Mouse (Mus musculus) limb, embryonic 11.5 days (tissue): ENCODE measurements around the gene Cplx1. TPM values are rescaled to one million over a fixed set of nuclear protein-coding genes. Genes with fewer than 3 reads are reported as not detected.
"Not testable (repeated sequence)": the region's sequence is repeated elsewhere in the genome, so short reads cannot be mapped to it uniquely, and the experiment has no call there.

ENCODE experiments used
- ATAC-seq: fragments of 200-750 bp; cut with Nextera tagmentation; 2 replicates; pipeline ENCODE4 v1.8.0; 2017; ENCODE audit warnings: low read depth; ENCODE audit not compliant: insufficient number of reproducible peaks, low FRiP score, low TSS enrichment
- DNase-seq: peaks from one replicate; pipeline ENCODE4 v3.0.0-alpha.2; 2015; ENCODE audit warnings: low spot score
- H3K27ac ChIP-seq: fragments of 300-500 bp; sonication (generic); replicated peaks from 2 replicates; pipeline ENCODE4 v1.5.1; 2014; ENCODE audit warnings: low read depth, mild to moderate bottlenecking, low read length
- H3K27me3 ChIP-seq: fragments of 300-500 bp; sonication (generic); 2 replicates; pipeline ENCODE4 v1.6.1; 2014; ENCODE audit warnings: mild to moderate bottlenecking, low read length, mixed read lengths; ENCODE audit not compliant: control insufficient read depth, insufficient read depth
- H3K36me3 ChIP-seq: fragments of 300-500 bp; sonication (generic); 2 replicates; pipeline ENCODE4 v1.6.1; 2014; ENCODE audit warnings: mild to moderate bottlenecking, low read length, moderate library complexity, mixed read lengths; ENCODE audit not compliant: control insufficient read depth, insufficient read depth
- H3K4me1 ChIP-seq: fragments of 300-500 bp; sonication (generic); 2 replicates; pipeline ENCODE4 v1.6.1; 2014; ENCODE audit warnings: low read length, mixed read lengths; ENCODE audit not compliant: control insufficient read depth, insufficient read depth
- H3K4me2 ChIP-seq: fragments of 300-500 bp; sonication (generic); 2 replicates; pipeline ENCODE4 v1.6.1; 2014; ENCODE audit warnings: low read depth, mild to moderate bottlenecking, moderate library complexity; ENCODE audit not compliant: severe bottlenecking
- H3K4me3 ChIP-seq: fragments of 300-500 bp; sonication (generic); 2 replicates; pipeline ENCODE4 v1.5.1; 2014; ENCODE audit warnings: low read depth, low read length
- H3K9ac ChIP-seq: fragments of 300-500 bp; sonication (generic); 2 replicates; pipeline ENCODE4 v1.6.1; 2014; ENCODE audit warnings: mild to moderate bottlenecking, low read length
- H3K9me3 ChIP-seq: fragments of 300-500 bp; sonication (generic); 2 replicates; pipeline ENCODE4 v1.6.1; 2016; ENCODE audit warnings: low read length; ENCODE audit not compliant: control insufficient read depth
- WGBS: fragments of 180-500 bp; shearing (Covaris S2); extraction: QIAGEN DNeasy Blood & Tissue Kit; methylation state at CpG from one replicate; pipeline ENCODE4 v1.1.7; 2014; 5-methylcytosine and 5-hydroxymethylcytosine counted together
- polyA plus RNA-seq: library from polyadenylated mRNA; unstranded; fragments of >200 nt; fragmentation: Nextera tagmentation; extraction: Ambion mirVana; gene quantifications from 2 replicates; pipeline ENCODE4 v1.2.1, GENCODE M21; 2014

The Cplx1 gene
- polyA plus RNA-seq, 1 experiment from 2014 or later: 0.17 TPM

GRCm38 (mm10) chr5:108502286-108502685, 47.5 kb downstream of the Cplx1 start:
- H3K36me3 ChIP-seq: peaks cover 28% of the 10 kb centered on the region
- no peaks in the 10 kb centered on the region for H3K27me3 ChIP-seq
- H3K4me1 ChIP-seq: no peaks in the 10 kb centered on the region
- DNase-seq (no peak), ATAC-seq (no peak)
- no peak overlapping the region for H3K4me2 ChIP-seq
- 93% methylated on average over 18 of the region's 18 CpGs for WGBS
- H3K4me3 ChIP-seq: no peak overlapping the region
- no peaks in the 10 kb centered on the region for H3K9me3 ChIP-seq
- H3K9ac ChIP-seq: no peak overlapping the region
- H3K27ac ChIP-seq: no peak overlapping the region

GRCm38 (mm10) chr5:108501573-108501972, 48.3 kb downstream of the Cplx1 start:
- Histone ChIP-seq H3K4me1 (no peaks in the 10 kb centered on the region), H3K27ac (no peak overlapping the region), H3K4me3 (no peak overlapping the region), H3K9ac (no peak overlapping the region), H3K27me3 (no peaks in the 10 kb centered on the region), H3K36me3 (peaks cover 28% of the 10 kb centered on the region), H3K4me2 (no peak overlapping the region), H3K9me3 (no peaks in the 10 kb centered on the region)
- no peak for ATAC-seq
- WGBS: 94% methylated on average over 1 of the region's 1 CpGs
- DNase-seq: no peak

GRCm38 (mm10) chr5:108486148-108486547, 63.7 kb downstream of the Cplx1 start:
- peaks cover 20% of the 10 kb centered on the region; the same call in 1 of the 2 replicates for H3K36me3 ChIP-seq
- not testable (repeated sequence) for H3K4me3 ChIP-seq, H3K27me3 ChIP-seq, H3K9ac ChIP-seq, H3K27ac ChIP-seq, H3K4me2 ChIP-seq, H3K9me3 ChIP-seq, DNase-seq, ATAC-seq, H3K4me1 ChIP-seq
- WGBS: 91% methylated on average over 5 of the region's 5 CpGs

- DNase-seq: peak; percentile 49
- 94% methylated on average over 2 of the region's 2 CpGs for WGBS
- H3K27ac ChIP-seq: no peak overlapping the region
These were observed 64.6 kb downstream of the Cplx1 start for GRCm38 (mm10) chr5:108485239-108485638.

GRCm38 (mm10) chr5:108483006-108483405, 66.8 kb downstream of the Cplx1 start:
- H3K27me3 ChIP-seq: no peaks in the 10 kb centered on the region
- H3K4me3 ChIP-seq: no peak overlapping the region
- DNase-seq: no peak
- H3K4me1 ChIP-seq: no peaks in the 10 kb centered on the region
- no peak overlapping the region for H3K27ac ChIP-seq
- no peak overlapping the region for H3K9ac ChIP-seq
- no peak overlapping the region for H3K4me2 ChIP-seq
- WGBS: 94% methylated on average over 6 of the region's 6 CpGs
- H3K9me3 ChIP-seq: no peaks in the 10 kb centered on the region
- ATAC-seq: no peak
- H3K36me3 ChIP-seq: peaks cover 4% of the 10 kb centered on the region; the same call in 1 of the 2 replicates

More at GRCm38 (mm10) chr5:108485239-108485638, 64.6 kb downstream of the Cplx1 start:
- ATAC-seq: no peak
- no peaks in the 10 kb centered on the region for H3K27me3 ChIP-seq
- H3K4me2 ChIP-seq: no peak overlapping the region
- H3K36me3 ChIP-seq: peaks cover 16% of the 10 kb centered on the region; the same call in 1 of the 2 replicates
- no peaks in the 10 kb centered on the region for H3K4me1 ChIP-seq
- H3K9ac ChIP-seq: no peak overlapping the region
- no peaks in the 10 kb centered on the region for H3K9me3 ChIP-seq
- H3K4me3 ChIP-seq: no peak overlapping the region

GRCm38 (mm10) chr5:108475977-108476376, 73.8 kb downstream of the Cplx1 start:
- Histone ChIP-seq H3K36me3 (peaks cover 38% of the 10 kb centered on the region), H3K4me1 (no peaks in the 10 kb centered on the region)
- 89% methylated on average over 3 of the region's 3 CpGs for WGBS

GRCm38 (mm10) chr5:108473737-108474136, 76.1 kb downstream of the Cplx1 start:
- Histone ChIP-seq H3K27ac (no peak overlapping the region), H3K4me2 (no peak overlapping the region), H3K4me3 (no peak overlapping the region), H3K36me3 (peaks cover 38% of the 10 kb centered on the region), H3K27me3 (no peaks in the 10 kb centered on the region), H3K9me3 (no peaks in the 10 kb centered on the region), H3K4me1 (no peaks in the 10 kb centered on the region), H3K9ac (no peak overlapping the region)
- 95% methylated on average over 4 of the region's 4 CpGs for WGBS
- DNase-seq (no peak), ATAC-seq (no peak)

More at GRCm38 (mm10) chr5:108475977-108476376, 73.8 kb downstream of the Cplx1 start:
- no peak overlapping the region for H3K27ac ChIP-seq
- ATAC-seq: no peak
- H3K9me3 ChIP-seq: no peaks in the 10 kb centered on the region
- DNase-seq: no peak
- H3K4me3 ChIP-seq: no peak overlapping the region
- no peak overlapping the region for H3K9ac ChIP-seq
- H3K4me2 ChIP-seq: no peak overlapping the region
- H3K27me3 ChIP-seq: no peaks in the 10 kb centered on the region

- Histone ChIP-seq H3K4me3 (no peak overlapping the region), H3K4me2 (no peak overlapping the region), H3K36me3 (peaks cover 20% of the 10 kb centered on the region), H3K27me3 (no peaks in the 10 kb centered on the region), H3K27ac (no peak overlapping the region), H3K9ac (no peak overlapping the region), H3K9me3 (no peaks in the 10 kb centered on the region), H3K4me1 (no peaks in the 10 kb centered on the region)
- DNase-seq (no peak), ATAC-seq (no peak)
- WGBS: 75% methylated on average over 7 of the region's 7 CpGs
These were observed 80.2 kb downstream of the Cplx1 start for GRCm38 (mm10) chr5:108469617-108470016.
